Mouse (Mus musculus) kidney, postnatal 36 days (tissue): ENCODE data around the gene Faim.

Source experiments
- DNase-seq, 2 experiments: peaks; one replicate each; pipeline ENCODE4 v3.0.0; 2021 to 2022; ENCODE audit warnings: mixed read lengths in 2 of 2

Faim gene

GRCm38 (mm10) chr9:98976081-98976480 lies 10.1 kb upstream of the Faim start:
- no peak for DNase-seq

- DNase-seq: peak in 1 of 2 experiments; percentile 31
Measured at GRCm38 (mm10) chr9:98976520-98976919, 9.7 kb upstream of the Faim start.

DNA sequence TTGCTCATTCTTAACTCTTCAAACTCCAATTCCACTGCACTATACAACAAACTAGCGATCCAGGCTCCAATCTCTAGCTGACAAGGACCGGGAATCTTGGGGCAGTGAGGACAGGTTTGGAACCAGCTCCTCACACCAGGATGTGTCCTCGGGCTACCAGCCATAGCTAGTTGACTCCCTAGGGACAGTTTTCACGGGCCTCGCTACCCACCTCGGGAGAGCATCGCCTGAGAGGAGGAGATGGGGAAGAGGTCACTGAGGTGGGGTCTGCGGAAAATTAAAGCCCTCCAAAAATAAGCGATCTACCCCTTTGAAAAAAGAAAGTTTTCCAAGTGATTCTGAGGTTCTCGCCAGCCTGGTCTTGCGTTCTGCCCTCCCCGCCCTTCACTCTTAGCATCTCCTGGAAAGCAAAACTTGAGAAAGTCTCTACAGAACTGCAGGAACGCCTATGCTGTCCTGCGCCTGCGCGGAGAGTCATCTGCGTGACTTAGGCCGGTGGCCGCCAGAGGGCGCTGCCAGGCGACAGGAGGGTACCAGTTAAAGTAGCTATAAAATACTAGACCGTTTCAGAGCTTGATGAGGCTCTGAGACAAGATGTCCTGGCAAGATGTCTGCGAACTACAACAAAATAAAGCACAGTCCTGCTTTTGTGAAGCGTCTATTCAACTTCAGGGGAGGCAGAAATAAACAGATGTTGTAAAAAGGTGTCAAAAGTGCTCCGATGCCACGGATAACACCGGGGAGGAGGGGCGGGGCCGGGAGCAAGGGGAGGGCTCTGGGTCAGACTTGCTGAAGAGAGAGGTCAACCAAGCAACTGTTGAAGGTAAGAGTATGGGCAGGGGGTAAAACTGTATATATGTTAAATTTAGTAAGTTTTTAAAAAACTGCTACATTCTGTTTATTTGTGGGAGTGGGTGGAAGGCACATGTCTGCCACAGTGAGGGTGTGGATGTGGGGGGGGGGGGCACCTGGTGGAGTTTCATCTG lies 6.4 kb upstream of the Faim start:
- DNase-seq: peak; percentile 86 to 97

- DNase-seq: no peak
Measured at GRCm38 (mm10) chr9:98986476-98987096, 413 bp downstream of the Faim start.

- DNase-seq: no peak
Measured at GRCm38 (mm10) chr9:98987131-98987530, 958 bp downstream of the Faim start.

GRCm38 (mm10) chr9:98994103-98994502 lies 7.9 kb downstream of the Faim start:
- no peak for DNase-seq

- no peak for DNase-seq
Measured at GRCm38 (mm10) chr9:98999881-99000339, 13.7 kb downstream of the Faim start.

- DNase-seq: no peak
Measured at GRCm38 (mm10) chr9:99001326-99001725, 15.2 kb downstream of the Faim start.

GRCm38 (mm10) chr9:99009069-99009897 lies 23.1 kb downstream of the Faim start:
- no peak for DNase-seq

DNA sequence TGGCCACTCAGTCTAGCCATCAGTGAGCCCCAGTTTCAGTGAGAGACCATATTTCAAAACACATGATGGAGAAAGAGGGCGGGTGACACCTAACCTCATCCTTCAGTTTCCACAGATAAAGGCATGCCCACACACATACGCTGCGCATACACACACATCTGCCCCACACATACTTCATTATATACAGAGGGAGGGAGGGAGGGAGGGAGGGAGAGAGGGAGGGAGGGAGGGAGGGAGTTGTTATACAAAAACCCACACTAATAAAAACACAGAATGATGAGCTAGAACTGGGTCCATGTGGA lies 23.7 kb downstream of the Faim start:
- DNase-seq: no peak

DNA sequence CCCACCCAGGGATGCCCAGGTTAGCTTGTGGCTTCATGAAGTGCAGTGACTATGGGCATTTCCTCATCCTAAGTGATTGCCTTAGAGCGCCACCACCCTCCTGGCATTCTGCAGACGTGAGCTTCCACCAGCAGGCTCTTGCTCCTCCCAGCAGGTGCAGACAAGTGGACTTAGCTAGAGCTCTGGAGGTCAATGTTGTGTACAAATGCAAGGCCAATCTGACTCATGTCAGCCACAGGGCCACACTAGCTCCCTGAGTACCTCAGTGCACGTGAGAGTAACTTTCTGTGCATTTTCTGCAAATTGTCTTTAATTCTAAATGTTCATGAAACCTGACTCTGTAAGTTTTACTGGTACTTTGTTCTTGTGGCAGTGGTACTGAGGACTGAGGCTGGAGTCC lies 30.1 kb downstream of the Faim start:
- peak; percentile 23 for DNase-seq

GRCm38 (mm10) chr9:99016759-99017158 lies 30.6 kb downstream of the Faim start:
- no peak for DNase-seq

- DNase-seq: peak; percentile 48 to 70
Measured at GRCm38 (mm10) chr9:99017679-99018078, 31.5 kb downstream of the Faim start.

DNA sequence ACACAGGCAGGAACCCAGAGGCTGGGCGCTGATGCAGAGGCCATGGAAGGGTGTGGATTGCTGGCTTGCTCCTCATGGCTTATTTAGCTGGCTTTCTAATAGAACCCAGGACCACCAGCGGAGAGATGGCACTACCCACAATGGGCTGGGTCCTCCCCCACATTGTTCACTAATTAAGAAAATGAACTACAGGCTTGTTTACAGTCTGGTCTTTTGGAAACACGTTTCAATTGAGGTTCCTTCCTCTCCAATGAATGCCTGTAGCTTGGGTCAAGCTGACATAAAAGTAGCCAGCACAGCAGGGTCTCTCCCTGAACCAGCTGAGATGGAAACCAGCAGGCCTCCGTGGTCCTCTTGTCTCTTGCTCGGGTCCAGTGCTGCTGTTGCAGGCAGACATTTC lies 35.0 kb downstream of the Faim start:
- no peak for DNase-seq

DNA sequence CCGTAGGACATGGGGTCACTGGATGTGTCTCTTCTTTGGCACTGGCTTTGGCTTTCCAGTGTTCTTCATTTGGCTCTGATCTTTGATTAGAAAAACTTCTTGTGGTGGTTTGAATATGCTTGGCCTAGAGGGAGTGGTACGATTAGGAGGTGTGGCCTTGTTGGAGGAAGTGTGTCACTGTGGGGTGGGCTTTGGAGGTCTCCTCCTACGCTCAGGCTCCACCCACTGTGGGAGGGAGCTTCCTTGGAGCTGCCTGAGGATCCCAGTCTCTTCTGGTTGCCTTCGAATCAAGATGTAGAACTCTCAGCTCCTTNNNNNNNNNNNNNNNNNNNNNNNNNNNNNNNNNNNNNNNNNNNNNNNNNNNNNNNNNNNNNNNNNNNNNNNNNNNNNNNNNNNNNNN lies 35.6 kb downstream of the Faim start:
- no peak for DNase-seq

GRCm38 (mm10) chr9:99032031-99032430 lies 45.9 kb downstream of the Faim start:
- no peak for DNase-seq

DNA sequence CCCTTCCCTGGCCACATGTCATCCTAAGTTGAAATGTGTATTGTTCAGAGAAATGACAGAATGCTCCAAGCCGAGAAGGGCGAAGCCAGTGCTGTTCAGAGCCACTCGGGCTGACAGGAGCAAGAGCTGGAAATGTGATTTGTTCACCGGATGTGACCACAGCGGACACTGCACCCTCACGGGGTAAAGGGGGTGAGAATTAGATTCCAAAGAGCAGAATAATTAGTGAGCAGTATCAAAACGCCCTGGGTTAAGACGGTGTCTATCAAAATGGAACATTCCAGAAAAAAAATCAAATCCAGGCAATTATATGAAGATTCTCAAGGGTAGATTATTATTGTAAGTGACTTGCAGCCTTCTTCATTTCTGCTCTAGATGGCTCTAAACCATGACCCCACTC lies 47.9 kb downstream of the Faim start:
- no peak for DNase-seq

DNA sequence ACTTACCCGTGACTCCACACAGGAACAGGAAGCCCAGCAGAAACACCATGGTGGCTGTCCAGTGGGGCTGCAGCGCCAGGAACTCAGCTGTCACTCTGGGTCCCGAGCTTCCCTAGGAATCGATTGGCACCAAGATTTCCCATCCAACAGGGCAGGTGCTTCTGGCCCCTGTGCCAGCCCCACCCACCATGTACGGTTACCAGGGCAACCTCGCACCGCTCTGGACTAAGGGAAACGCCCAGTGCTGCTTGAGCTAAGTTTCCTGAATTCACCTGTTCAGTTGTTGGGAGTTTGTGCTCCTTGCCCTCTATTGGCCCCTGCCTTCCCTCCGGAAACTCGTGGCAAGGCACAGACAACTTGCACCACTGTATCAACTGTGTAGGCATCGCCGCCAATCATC lies 49.4 kb downstream of the Faim start, which contains the start of gene Gm1123:
TSS of gene Gm1123 (minus strand) at position 141 of the 400 bp plus-strand sequence.
- DNase-seq: no peak

GRCm38 (mm10) chr9:99041994-99042393 lies 55.8 kb downstream of the Faim start:
- DNase-seq: no peak

DNA sequence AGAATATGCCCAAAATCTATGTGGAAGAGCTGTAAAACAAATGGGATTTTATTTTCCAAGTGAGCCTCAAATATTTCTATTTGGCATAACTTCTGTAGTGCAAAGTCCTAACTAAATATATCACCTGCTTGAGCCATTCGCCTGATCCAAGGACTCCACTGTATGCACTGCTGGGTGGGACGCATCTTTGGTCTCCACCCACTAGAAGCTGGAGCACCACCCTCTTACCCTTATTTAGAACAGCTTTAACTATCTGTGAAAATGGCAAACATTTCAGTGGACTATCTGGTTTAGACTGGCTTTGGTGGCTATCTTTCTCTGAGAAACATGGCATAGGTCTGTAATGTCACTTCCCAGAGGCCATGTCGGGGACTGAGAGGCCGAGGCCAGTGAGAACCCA lies 56.5 kb downstream of the Faim start:
- DNase-seq: no peak

GRCm38 (mm10) chr9:99044761-99045160 lies 58.6 kb downstream of the Faim start:
- no peak for DNase-seq

DNA sequence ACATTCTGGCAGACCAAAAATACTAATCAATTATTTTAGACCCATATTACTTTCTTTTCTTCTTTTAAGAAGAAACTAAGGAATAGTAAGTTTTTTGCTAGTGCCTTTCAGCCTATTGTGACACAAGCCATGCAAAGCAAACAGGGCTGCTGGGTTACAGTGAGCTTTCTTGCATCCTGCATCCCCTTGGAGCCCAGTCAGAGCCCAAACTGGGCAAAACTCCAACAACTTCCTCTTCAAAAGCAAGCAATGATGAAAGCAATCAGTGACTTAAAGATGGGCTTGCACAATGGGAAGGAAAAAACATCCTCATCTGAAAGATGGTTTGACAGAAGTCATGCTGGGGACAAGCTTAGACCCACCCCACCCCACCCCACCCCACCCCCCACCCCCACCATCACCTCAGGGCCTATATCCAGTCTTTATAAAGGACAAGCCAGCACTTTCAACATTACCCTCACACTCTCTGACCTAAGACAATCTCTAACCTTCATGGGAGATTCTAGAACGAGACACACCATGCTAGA lies 62.6 kb downstream of the Faim start:
- peak; percentile 33 to 41 for DNase-seq

GRCm38 (mm10) chr9:99049760-99050159 lies 63.6 kb downstream of the Faim start:
- peak in 1 of 2 experiments; percentile 11 for DNase-seq
